Mouse (Mus musculus): ENCODE results near the gene Trim2. TPM values are rescaled to one million over a fixed set of nuclear protein-coding genes. Genes with fewer than 3 reads are reported as not detected.

Gene Trim2
- polyA plus RNA-seq, 1 experiment = 118 TPM

DNA sequence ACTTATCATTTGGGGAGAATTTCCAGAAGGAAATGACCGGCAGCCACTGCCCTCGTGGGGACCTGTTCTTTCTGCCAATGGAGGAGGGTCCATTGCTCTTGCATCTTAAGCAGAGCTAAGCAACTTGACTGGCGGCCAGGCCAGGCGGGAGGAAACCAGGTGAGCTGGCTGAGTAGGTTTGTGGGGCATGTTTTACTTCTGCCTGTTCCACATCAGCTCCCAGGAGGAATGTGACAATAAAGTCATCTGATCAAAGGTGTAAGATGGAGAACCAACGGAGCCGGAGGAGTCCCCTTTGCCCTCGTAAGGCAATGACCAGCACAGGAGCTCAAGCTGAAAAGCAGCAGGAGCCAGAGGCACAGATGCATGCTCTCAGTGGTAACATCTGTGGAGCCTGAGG is 35.1 kb upstream of the Trim2 start:
- no peak for TF ChIP-seq POLR2A (IDR thresholded peaks at IDR 0.05; ENCODE audit: borderline replicate concordance, extremely low read depth, insufficient read depth, insufficient read length, poor library complexity, severe bottlenecking)
- no peak for TF ChIP-seq CTCF (IDR thresholded peaks at IDR 0.05; ENCODE audit: borderline replicate concordance, extremely low read depth, insufficient read depth, insufficient read length)

DNA sequence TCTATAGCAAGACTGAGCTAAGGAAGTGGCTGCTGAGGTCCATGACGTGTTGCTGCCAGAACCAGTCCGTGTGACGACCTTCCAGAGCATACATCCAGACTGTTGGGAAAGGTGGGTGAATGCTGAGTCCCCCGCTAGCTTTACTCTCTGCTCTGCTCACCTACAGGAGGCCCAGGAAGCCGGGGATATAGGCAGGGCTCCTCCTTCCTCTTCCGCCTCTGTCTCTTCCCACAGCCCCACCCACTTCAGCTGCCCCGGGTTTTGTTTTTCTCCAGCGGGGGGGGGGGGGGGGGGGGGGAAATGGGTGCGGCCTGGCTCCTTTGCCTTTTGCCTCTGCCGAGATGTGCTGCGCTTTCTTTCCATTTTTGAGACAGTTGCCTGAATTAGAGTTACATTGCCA is 30.9 kb upstream of the Trim2 start:
- DNase-seq (ENCODE audit: low read depth) = no peak

More for the DNA sequence above, 35.1 kb upstream of the Trim2 start:
- peak; percentile 12 for DNase-seq (ENCODE audit: low read depth)

DNA sequence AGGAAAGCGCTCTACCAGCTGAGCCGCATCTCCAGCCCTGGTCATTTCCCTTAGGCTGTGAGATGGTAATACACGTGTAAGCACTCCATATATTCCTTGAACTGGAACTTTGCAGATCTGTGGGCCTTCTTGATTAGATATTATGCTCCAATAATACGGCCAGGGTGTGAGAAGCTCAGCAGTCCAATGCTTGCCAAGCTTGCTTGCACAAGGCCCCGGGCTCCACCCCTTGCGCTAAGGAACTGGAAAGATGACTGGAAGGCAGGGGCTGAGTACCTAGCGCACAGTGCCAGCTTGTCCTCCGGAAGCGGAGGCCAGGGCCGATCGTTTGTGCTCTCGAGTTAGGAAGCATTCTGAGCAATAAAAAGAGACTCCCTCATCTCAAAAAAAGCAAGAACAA is 29.7 kb upstream of the Trim2 start:
- TF ChIP-seq CTCF (IDR thresholded peaks at IDR 0.05; ENCODE audit: borderline replicate concordance, extremely low read depth, insufficient read depth, insufficient read length) = no peak
- TF ChIP-seq POLR2A (IDR thresholded peaks at IDR 0.05; ENCODE audit: borderline replicate concordance, extremely low read depth, insufficient read depth, insufficient read length, poor library complexity, severe bottlenecking) = no peak
- no peak for DNase-seq (ENCODE audit: low read depth)

More for the DNA sequence above, 30.9 kb upstream of the Trim2 start:
- TF ChIP-seq POLR2A (IDR thresholded peaks at IDR 0.05; ENCODE audit: borderline replicate concordance, extremely low read depth, insufficient read depth, insufficient read length, poor library complexity, severe bottlenecking) = no peak
- TF ChIP-seq CTCF (IDR thresholded peaks at IDR 0.05; ENCODE audit: borderline replicate concordance, extremely low read depth, insufficient read depth, insufficient read length) = no peak

DNA sequence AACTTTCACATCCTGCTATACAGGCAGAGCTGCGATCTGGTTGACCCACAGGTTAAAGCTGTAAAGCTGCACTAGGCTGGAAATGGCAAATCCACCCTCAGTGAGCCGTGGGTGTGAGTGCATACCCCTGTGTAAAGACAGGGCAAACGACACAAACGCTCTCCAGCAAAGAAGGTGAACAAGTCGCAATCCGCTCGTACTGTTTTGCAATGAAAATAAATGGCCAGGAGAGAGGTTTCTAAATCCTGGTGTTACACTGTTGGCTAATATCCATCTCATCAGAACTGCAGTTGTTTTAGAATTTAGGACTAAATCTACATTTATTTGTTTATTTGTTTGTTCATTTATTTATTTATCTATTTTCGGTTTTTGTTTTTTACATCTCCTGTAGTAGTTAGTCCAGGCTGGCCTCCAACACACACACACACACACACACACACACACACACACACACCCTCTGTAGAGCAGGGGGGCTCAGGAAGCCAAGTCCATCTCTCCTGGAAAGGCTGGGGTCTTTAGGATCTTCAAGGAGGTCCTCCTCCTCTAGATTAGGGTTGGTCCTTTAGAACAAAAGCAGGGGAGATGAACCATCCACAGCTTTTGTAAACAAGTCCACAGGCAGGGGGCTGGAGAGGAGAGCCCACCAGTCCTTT is 28.9 kb upstream of the Trim2 start:
- DNase-seq (ENCODE audit: low read depth) = no peak
- TF ChIP-seq CTCF (IDR thresholded peaks at IDR 0.05; ENCODE audit: borderline replicate concordance, extremely low read depth, insufficient read depth, insufficient read length) (no peak), POLR2A (IDR thresholded peaks at IDR 0.05; ENCODE audit: borderline replicate concordance, extremely low read depth, insufficient read depth, insufficient read length, poor library complexity, severe bottlenecking) (no peak)

DNA sequence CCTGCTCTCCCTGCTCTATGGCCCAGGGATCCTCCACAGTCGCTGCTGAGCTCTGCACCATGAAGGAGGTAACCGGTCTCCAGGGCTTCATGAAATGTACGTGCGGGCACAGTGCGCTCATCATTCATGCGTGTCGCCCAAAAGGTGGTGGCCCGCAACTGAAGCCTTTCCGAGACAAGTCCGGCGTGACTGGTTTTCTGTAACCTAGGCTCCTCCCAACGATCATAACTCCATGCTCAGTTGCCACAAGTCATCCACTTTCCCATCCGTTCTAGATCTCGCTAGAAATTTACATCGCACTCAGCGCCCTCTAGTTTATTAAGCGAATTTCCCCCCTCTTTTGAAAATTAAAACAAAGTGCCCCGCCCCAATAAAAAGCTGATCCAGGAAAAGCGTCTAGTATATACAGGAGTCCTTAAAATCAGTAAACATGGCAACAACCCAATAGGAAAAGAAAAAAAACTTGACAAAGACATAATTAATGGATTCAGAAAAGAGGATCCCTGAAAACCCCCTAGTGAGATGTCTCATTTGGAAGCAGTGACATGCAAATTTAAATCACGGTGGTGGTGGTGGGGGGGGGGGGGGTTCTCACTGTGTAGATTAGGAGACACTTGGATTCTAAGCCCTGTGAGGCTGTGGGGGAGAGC is 28.2 kb upstream of the Trim2 start:
- TF ChIP-seq POLR2A (IDR thresholded peaks at IDR 0.05; ENCODE audit: borderline replicate concordance, extremely low read depth, insufficient read depth, insufficient read length, poor library complexity, severe bottlenecking) (no peak), CTCF (IDR thresholded peaks at IDR 0.05; ENCODE audit: borderline replicate concordance, extremely low read depth, insufficient read depth, insufficient read length) (no peak)
- DNase-seq (ENCODE audit: low read depth) = no peak

DNA sequence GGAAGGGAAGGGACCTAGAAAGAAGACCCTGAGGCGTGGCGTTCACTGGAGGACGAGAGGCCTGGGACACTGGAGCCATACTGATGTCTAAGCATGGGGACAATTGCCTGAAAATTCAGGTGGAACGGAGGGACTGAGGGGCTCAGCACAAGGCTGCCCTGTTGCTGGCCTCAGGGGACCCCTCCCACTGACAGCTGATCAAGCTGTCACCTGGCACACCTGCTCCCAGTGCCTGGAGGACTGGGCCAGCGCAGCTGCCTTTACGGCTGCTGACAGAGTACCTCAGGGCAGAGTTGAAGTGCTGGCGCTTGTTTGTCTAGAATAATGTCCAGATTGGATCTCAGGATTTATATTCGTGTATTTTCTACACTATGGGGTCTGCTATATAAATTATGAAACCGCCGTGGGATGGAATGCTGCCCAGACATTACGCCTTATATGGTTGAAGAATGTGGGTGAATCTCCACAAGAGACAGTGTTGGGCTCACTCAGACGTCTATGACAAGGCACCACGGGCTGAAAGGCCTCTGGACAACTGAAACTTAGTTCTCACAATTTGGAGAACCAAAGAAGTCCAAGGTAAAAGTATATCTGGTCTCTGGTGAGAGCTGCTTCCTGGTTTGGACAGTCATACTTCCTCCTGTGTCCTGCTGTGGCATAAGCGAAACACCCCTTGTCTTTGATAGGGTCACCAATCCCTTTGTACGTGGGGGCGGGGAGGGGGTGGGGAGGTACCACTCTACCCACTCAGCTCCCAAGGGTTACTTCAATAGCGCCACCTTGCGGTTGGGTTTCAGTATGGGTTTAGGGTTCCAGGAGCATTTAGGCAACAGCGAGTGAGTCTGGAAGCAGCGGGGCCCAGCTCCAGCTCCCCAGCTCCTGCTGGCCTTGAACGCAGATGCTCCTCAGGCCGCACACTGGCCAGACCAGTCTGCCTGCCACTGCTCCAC is 27.0 kb upstream of the Trim2 start:
- TF ChIP-seq POLR2A (IDR thresholded peaks at IDR 0.05; ENCODE audit: borderline replicate concordance, extremely low read depth, insufficient read depth, insufficient read length, poor library complexity, severe bottlenecking) (no peak), CTCF (IDR thresholded peaks at IDR 0.05; ENCODE audit: borderline replicate concordance, extremely low read depth, insufficient read depth, insufficient read length) (peak; percentile 49; the same call in 1 of the 2 replicates)

DNA sequence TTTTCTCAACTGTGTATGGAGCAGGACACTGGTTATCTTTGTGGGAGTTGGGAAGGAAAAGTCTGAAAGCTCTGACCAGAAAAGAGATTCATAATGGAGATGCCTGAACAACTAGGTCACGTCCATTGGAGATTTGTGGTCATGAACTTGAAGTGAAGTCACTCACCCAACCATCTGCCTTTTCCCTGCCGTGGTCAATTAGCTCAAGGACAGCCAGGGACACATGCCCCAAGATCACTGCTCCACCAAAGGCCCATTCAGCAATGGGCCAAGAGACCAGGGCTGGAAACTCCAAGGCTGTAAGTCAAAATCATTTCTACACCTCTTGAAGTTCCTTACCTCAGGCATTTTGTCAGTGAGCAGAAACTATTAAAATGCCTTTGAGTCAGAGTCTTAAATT is 23.5 kb upstream of the Trim2 start:
- TF ChIP-seq POLR2A (IDR thresholded peaks at IDR 0.05; ENCODE audit: borderline replicate concordance, extremely low read depth, insufficient read depth, insufficient read length, poor library complexity, severe bottlenecking) (no peak), CTCF (IDR thresholded peaks at IDR 0.05; ENCODE audit: borderline replicate concordance, extremely low read depth, insufficient read depth, insufficient read length) (no peak)
- DNase-seq (ENCODE audit: low read depth) = no peak

More for the DNA sequence above, 27.0 kb upstream of the Trim2 start:
- DNase-seq (ENCODE audit: low read depth) = peak; percentile 37

DNA sequence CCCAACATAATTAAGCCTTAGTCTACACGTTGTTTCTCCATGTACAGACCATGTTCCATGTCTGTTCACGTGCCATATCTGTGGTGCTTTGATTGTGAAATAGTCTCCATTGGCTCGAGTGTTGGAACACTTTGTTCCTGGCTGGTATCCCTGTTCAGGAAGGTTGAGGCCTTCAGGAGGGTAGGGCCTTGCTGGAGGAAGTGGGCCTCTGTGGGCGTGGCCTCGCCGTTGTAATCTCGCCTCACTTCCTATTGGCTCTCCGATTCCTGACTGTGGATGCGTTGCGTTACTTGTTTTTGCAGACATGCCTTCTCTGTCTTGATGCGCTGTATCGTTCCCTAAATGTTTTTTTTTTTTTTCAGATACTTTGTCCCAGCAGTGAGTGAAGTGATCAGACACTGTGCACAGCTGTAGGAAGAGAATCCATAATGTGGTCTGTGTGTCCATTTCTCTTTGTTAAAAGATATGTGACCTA is 18.3 kb upstream of the Trim2 start:
- no peak for DNase-seq (ENCODE audit: low read depth)
- TF ChIP-seq POLR2A (IDR thresholded peaks at IDR 0.05; ENCODE audit: borderline replicate concordance, extremely low read depth, insufficient read depth, insufficient read length, poor library complexity, severe bottlenecking) = no peak
- TF ChIP-seq CTCF (IDR thresholded peaks at IDR 0.05; ENCODE audit: borderline replicate concordance, extremely low read depth, insufficient read depth, insufficient read length) = no peak

DNA sequence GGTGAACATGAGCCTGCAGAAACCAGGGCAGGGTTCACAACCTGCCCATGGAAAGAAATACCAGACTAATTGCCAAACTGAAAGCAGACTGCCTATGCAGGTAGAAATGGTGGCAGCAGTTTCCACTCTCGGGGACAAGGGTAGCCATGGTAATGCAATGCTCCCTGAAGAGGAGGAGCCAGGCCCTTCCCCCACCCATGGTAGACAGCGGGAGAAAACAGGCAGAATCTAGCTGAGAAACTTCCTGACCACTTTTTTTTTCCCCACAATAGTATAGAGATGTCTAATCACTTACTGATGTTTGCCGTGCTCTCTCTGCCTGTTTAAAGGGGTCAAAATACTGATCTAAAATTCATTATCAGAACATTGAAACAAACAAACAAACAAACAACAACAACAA is 17.8 kb upstream of the Trim2 start:
- TF ChIP-seq CTCF (IDR thresholded peaks at IDR 0.05; ENCODE audit: borderline replicate concordance, extremely low read depth, insufficient read depth, insufficient read length) (no peak), POLR2A (IDR thresholded peaks at IDR 0.05; ENCODE audit: borderline replicate concordance, extremely low read depth, insufficient read depth, insufficient read length, poor library complexity, severe bottlenecking) (no peak)
- DNase-seq (ENCODE audit: low read depth) = no peak

DNA sequence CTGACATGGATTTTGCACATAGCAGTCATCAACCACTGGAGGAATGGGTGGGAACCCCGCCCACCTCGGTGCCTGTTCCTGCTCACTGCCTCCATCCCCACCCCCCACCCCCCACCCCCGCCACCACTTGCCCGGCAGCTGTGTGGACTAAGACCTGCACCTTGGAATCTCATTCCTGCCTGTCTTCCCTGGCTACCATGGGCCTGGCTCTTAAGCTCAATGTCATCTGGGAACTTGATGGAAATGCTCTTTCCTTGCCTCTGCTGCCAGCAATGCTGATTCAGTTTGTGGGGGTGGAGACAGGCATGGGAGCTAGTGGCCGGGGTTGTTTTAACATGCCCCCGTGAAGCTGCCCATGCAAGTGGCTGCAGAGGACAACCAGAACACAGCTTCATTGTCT is 17.3 kb upstream of the Trim2 start:
- TF ChIP-seq CTCF (IDR thresholded peaks at IDR 0.05; ENCODE audit: borderline replicate concordance, extremely low read depth, insufficient read depth, insufficient read length) = no peak
- no peak for TF ChIP-seq POLR2A (IDR thresholded peaks at IDR 0.05; ENCODE audit: borderline replicate concordance, extremely low read depth, insufficient read depth, insufficient read length, poor library complexity, severe bottlenecking)
- DNase-seq (ENCODE audit: low read depth) = no peak

DNA sequence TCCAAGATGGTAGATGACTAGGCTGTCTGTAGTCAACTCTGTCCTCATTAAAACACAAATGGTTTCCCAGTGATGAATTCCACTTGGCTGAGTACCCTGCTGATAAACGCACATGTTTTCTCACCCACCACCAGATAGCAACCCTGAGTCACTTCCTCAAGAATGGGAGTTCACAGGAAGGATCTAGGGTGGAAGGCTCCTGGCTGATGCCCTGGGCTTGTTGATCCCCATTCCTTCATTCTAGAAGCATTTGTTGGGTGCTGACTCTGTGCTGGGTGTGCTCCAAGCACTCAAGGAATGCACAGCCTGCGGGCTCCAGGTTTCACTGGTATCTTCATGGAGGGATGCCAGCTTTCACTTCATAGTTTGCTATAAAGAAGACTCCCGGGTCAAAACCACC is 12.8 kb upstream of the Trim2 start:
- DNase-seq (ENCODE audit: low read depth) = no peak
- TF ChIP-seq CTCF (IDR thresholded peaks at IDR 0.05; ENCODE audit: borderline replicate concordance, extremely low read depth, insufficient read depth, insufficient read length) (no peak), POLR2A (IDR thresholded peaks at IDR 0.05; ENCODE audit: borderline replicate concordance, extremely low read depth, insufficient read depth, insufficient read length, poor library complexity, severe bottlenecking) (no peak)
